Mouse (Mus musculus): ENCODE results near the gene Pwp2. TPM values are rescaled to one million over a fixed set of nuclear protein-coding genes. Genes with fewer than 3 reads are reported as not detected.

Pwp2 gene
- polyA plus RNA-seq, 1 experiment from 2014 or later: 25.5 TPM

Other genes with a start within 250 kb of the Pwp2 start
- gene Trpm2, start 214.6 kb downstream of the Pwp2 start, polyA plus RNA-seq (2016; fragmentation: Nextera tagmentation; extraction: Ambion mirVana): 1.2 and 1.5 TPM in 2 replicates
- gene 1810043G02Rik, start 206.6 kb downstream of the Pwp2 start, polyA plus RNA-seq (2016; fragmentation: Nextera tagmentation; extraction: Ambion mirVana): 32.0 and 32.9 TPM in 2 replicates
- gene Pfkl, start 175.1 kb downstream of the Pwp2 start, polyA plus RNA-seq (2016; fragmentation: Nextera tagmentation; extraction: Ambion mirVana): 104 and 116 TPM in 2 replicates
- gene Dnmt3l, start 143.2 kb downstream of the Pwp2 start, polyA plus RNA-seq (2016; fragmentation: Nextera tagmentation; extraction: Ambion mirVana): not detected in 2 replicates
- 0.17 and 0.35 TPM in 2 replicates for gene Aire, start 141.5 kb downstream of the Pwp2 start, polyA plus RNA-seq (2016; fragmentation: Nextera tagmentation; extraction: Ambion mirVana)
- 1.2 and 1.4 TPM in 2 replicates for gene Icosl, start 115.8 kb downstream of the Pwp2 start, polyA plus RNA-seq (2016; fragmentation: Nextera tagmentation; extraction: Ambion mirVana)
- gene D10Jhu81e, start 15.4 kb downstream of the Pwp2 start, polyA plus RNA-seq (2016; fragmentation: Nextera tagmentation; extraction: Ambion mirVana): 21.8 and 24.1 TPM in 2 replicates
- 21.7 and 26.2 TPM in 2 replicates for gene Trappc10, start 59.5 kb upstream of the Pwp2 start, polyA plus RNA-seq (2016; fragmentation: Nextera tagmentation; extraction: Ambion mirVana)
- 58.2 TPM in 2 replicates for gene Agpat3, start 167.3 kb upstream of the Pwp2 start, polyA plus RNA-seq (2016; fragmentation: Nextera tagmentation; extraction: Ambion mirVana)
- gene Rrp1, start 227.9 kb upstream of the Pwp2 start, polyA plus RNA-seq (2016; fragmentation: Nextera tagmentation; extraction: Ambion mirVana): 320 and 330 TPM in 2 replicates
- gene Cstb, start 240.5 kb upstream of the Pwp2 start, polyA plus RNA-seq (2016; fragmentation: Nextera tagmentation; extraction: Ambion mirVana): 112 and 114 TPM in 2 replicates